16 mouse cellular contexts compared by ENCODE assay signal in genomic region chr3:67485233-67485632, GRCm38 (mm10).
"Had no signal": no experiment of that assay in that cellular context is flagged by ENCODE, and none has a peak within 500 bp of the region (broad histone marks: within the 10 kb centered on the region; RNA-seq: fewer than 3 reads in every experiment).

No protein-coding gene starts in this region.

- H3K4me3 ChIP-seq: neural tube, embryonic 13.5 days; neural tube, embryonic 15.5 days; stomach, embryonic 15.5 days had no signal

- H3K9me3 ChIP-seq: neural tube, embryonic 13.5 days; neural tube, embryonic 15.5 days; stomach, embryonic 15.5 days had no signal

- H3K4me1 ChIP-seq: neural tube, embryonic 13.5 days; neural tube, embryonic 15.5 days; stomach, embryonic 15.5 days had no signal

- H3K4me2 ChIP-seq: neural tube, embryonic 13.5 days; neural tube, embryonic 15.5 days; stomach, embryonic 15.5 days had no signal

- DNase-seq: retina, postnatal 1 day; right cerebral cortex, adult 18-20 months; right cerebral cortex, postnatal 14 days; right cerebral cortex, postnatal 25 days; right cerebral cortex, postnatal 4 days; spleen, adult 18-20 months; thymus, adult 18-20 months; thymus, adult 2 months; thymus, postnatal 14 days; thymus, postnatal 25 days; thymus, postnatal 36 days; thymus, postnatal 4 days had no signal

- H3K9ac ChIP-seq: neural tube, embryonic 13.5 days; neural tube, embryonic 15.5 days; stomach, embryonic 15.5 days had no signal

- H3K36me3 ChIP-seq: stomach, embryonic 15.5 days had no signal

- H3K27me3 ChIP-seq: neural tube, embryonic 13.5 days; neural tube, embryonic 15.5 days; stomach, embryonic 15.5 days had no signal

- H3K27ac ChIP-seq: neural tube, embryonic 13.5 days; neural tube, embryonic 15.5 days; stomach, embryonic 15.5 days; stomach, postnatal 0 days had no signal
